Mouse (Mus musculus): ENCODE measurements at regions not wholly inside any gene's neighbourhood (a gene's known extent, or its start where the extent isn't known, plus 50 kb on each side); places are given as distances from the start of the nearest gene placed in this dataset.

GRCm38 (mm10) chr3:39540530-39541118 lies 653.9 kb downstream of the Fat4 start:
- Histone ChIP-seq H3K27me3 (ENCODE audit: control insufficient read depth, insufficient read depth, low read length) (no peaks in the 10 kb centered on the region), H3K9ac (ENCODE audit: low read depth, low read length, severe bottlenecking) (no peak overlapping the region), H3K4me1 (ENCODE audit: control insufficient read depth, insufficient read depth, low read length) (peaks cover 8% of the 10 kb centered on the region), H3K36me3 (ENCODE audit: control insufficient read depth, insufficient read depth, low read length) (no peaks in the 10 kb centered on the region), H3K9me3 (ENCODE audit: control insufficient read depth, low read length) (no peaks in the 10 kb centered on the region), H3K4me3 (replicated peaks; ENCODE audit: low read length) (no peak overlapping the region), H3K4me2 (replicated peaks; ENCODE audit: low read depth, low read length, severe bottlenecking) (no peak overlapping the region), H3K27ac (replicated peaks; ENCODE audit: low read depth, low read length) (no peak overlapping the region)
- TF ChIP-seq POLR2A (IDR thresholded peaks at IDR 0.05; ENCODE audit: borderline replicate concordance, extremely low read depth, insufficient read depth, insufficient read length) = no peak
- ATAC-seq (ENCODE audit: low FRiP score, low read depth) (peak; percentile 72), DNase-seq (ENCODE audit: low spot score) (peak; percentile 54)
- 25% methylated on average over 7 of the region's 7 CpGs for WGBS

- WGBS = 89% methylated on average over 3 of the region's 3 CpGs
- Histone ChIP-seq H3K27ac (replicated peaks; ENCODE audit: low read depth, low read length) (no peak overlapping the region), H3K36me3 (ENCODE audit: control insufficient read depth, insufficient read depth, low read length) (no peaks in the 10 kb centered on the region), H3K4me1 (ENCODE audit: control insufficient read depth, insufficient read depth, low read length) (no peaks in the 10 kb centered on the region), H3K4me3 (replicated peaks; ENCODE audit: low read length) (no peak overlapping the region), H3K9ac (ENCODE audit: low read depth, low read length, severe bottlenecking) (no peak overlapping the region), H3K4me2 (replicated peaks; ENCODE audit: low read depth, low read length, severe bottlenecking) (no peak overlapping the region), H3K27me3 (ENCODE audit: control insufficient read depth, insufficient read depth, low read length) (no peaks in the 10 kb centered on the region), H3K9me3 (ENCODE audit: control insufficient read depth, low read length) (no peaks in the 10 kb centered on the region)
- no peak for ATAC-seq (ENCODE audit: low FRiP score, low read depth)
- no peak for DNase-seq (ENCODE audit: low spot score)
- TF ChIP-seq POLR2A (IDR thresholded peaks at IDR 0.05; ENCODE audit: borderline replicate concordance, extremely low read depth, insufficient read depth, insufficient read length) = no peak
Measured at GRCm38 (mm10) chr3:39559460-39560041, 672.8 kb downstream of the Fat4 start.

GRCm38 (mm10) chr3:39560951-39561350 lies 674.2 kb downstream of the Fat4 start:
- 44% methylated on average over 1 of the region's 1 CpGs for WGBS
- Histone ChIP-seq H3K27ac (replicated peaks; ENCODE audit: low read depth, low read length) (no peak overlapping the region), H3K27me3 (ENCODE audit: control insufficient read depth, insufficient read depth, low read length) (no peaks in the 10 kb centered on the region), H3K9me3 (ENCODE audit: control insufficient read depth, low read length) (no peaks in the 10 kb centered on the region), H3K36me3 (ENCODE audit: control insufficient read depth, insufficient read depth, low read length) (no peaks in the 10 kb centered on the region), H3K4me1 (ENCODE audit: control insufficient read depth, insufficient read depth, low read length) (no peaks in the 10 kb centered on the region), H3K4me3 (replicated peaks; ENCODE audit: low read length) (no peak overlapping the region), H3K4me2 (replicated peaks; ENCODE audit: low read depth, low read length, severe bottlenecking) (no peak overlapping the region), H3K9ac (ENCODE audit: low read depth, low read length, severe bottlenecking) (no peak overlapping the region)
- no peak for DNase-seq (ENCODE audit: low spot score)
- TF ChIP-seq POLR2A (IDR thresholded peaks at IDR 0.05; ENCODE audit: borderline replicate concordance, extremely low read depth, insufficient read depth, insufficient read length) = no peak
- ATAC-seq (ENCODE audit: low FRiP score, low read depth) = no peak

- no peak overlapping the region for H3K4me3 ChIP-seq (replicated peaks; ENCODE audit: low read length)
- DNase-seq (ENCODE audit: low spot score) = peak; percentile 54
- 16% methylated on average over 5 of the region's 5 CpGs for WGBS
- TF ChIP-seq POLR2A (IDR thresholded peaks at IDR 0.05; ENCODE audit: borderline replicate concordance, extremely low read depth, insufficient read depth, insufficient read length) = no peak
- peak overlapping the region; percentile 59 for H3K27ac ChIP-seq (replicated peaks; ENCODE audit: low read depth, low read length)
- no peaks in the 10 kb centered on the region for H3K9me3 ChIP-seq (ENCODE audit: control insufficient read depth, low read length)
- H3K4me2 ChIP-seq (replicated peaks; ENCODE audit: low read depth, low read length, severe bottlenecking) = no peak overlapping the region
- no peaks in the 10 kb centered on the region for H3K36me3 ChIP-seq (ENCODE audit: control insufficient read depth, insufficient read depth, low read length)
- ATAC-seq (ENCODE audit: low FRiP score, low read depth) = peak; percentile 83
- no peak overlapping the region for H3K9ac ChIP-seq (ENCODE audit: low read depth, low read length, severe bottlenecking)
- peaks cover 9% of the 10 kb centered on the region for H3K4me1 ChIP-seq (ENCODE audit: control insufficient read depth, insufficient read depth, low read length)
- no peaks in the 10 kb centered on the region for H3K27me3 ChIP-seq (ENCODE audit: control insufficient read depth, insufficient read depth, low read length)
Measured at GRCm38 (mm10) chr3:39571444-39572237, 684.9 kb downstream of the Fat4 start.

GRCm38 (mm10) chr3:39575200-39575599 lies 688.5 kb downstream of the Fat4 start:
- H3K4me3 ChIP-seq (replicated peaks; ENCODE audit: low read length) = no peak overlapping the region
- DNase-seq (ENCODE audit: low spot score) (no peak), ATAC-seq (ENCODE audit: low FRiP score, low read depth) (no peak)
- no peaks in the 10 kb centered on the region for H3K9me3 ChIP-seq (ENCODE audit: control insufficient read depth, low read length)
- H3K27me3 ChIP-seq (ENCODE audit: control insufficient read depth, insufficient read depth, low read length) = no peaks in the 10 kb centered on the region
- TF ChIP-seq POLR2A (IDR thresholded peaks at IDR 0.05; ENCODE audit: borderline replicate concordance, extremely low read depth, insufficient read depth, insufficient read length) = no peak
- H3K27ac ChIP-seq (replicated peaks; ENCODE audit: low read depth, low read length) = no peak overlapping the region
- 88% methylated on average over 3 of the region's 3 CpGs for WGBS
- H3K4me2 ChIP-seq (replicated peaks; ENCODE audit: low read depth, low read length, severe bottlenecking) = no peak overlapping the region
- H3K9ac ChIP-seq (ENCODE audit: low read depth, low read length, severe bottlenecking) = no peak overlapping the region
- H3K36me3 ChIP-seq (ENCODE audit: control insufficient read depth, insufficient read depth, low read length) = no peaks in the 10 kb centered on the region
- peaks cover 9% of the 10 kb centered on the region for H3K4me1 ChIP-seq (ENCODE audit: control insufficient read depth, insufficient read depth, low read length)
